Mouse (Mus musculus) spleen, embryonic (tissue): ENCODE results near the gene Mepe.

ENCODE experiments used
- CTCF ChIA-PET: fragments of 350-600 bp; sonication (Branson Sonifier 250); formaldehyde crosslinking; loops from one replicate; lab custom pipeline; 2022; lab: Charles Lee

The Mepe gene

GRCm38 (mm10) chr5:104351874-104352273 is 26.7 kb downstream of the Mepe start:
- CTCF ChIA-PET, result no interaction called here

GRCm38 (mm10) chr5:104357575-104357974 is 32.4 kb downstream of the Mepe start:
- CTCF ChIA-PET, result no interaction called here

- CTCF ChIA-PET, result interaction anchor here (0.9 kb wide), 1 partner anchor 14 kb away, joined by 3 read pairs; no protein-coding TSS in a partner anchor
These were observed 33.5 kb downstream of the Mepe start for GRCm38 (mm10) chr5:104358592-104358991.

- CTCF ChIA-PET, result interaction anchor here (0.9 kb wide), 1 partner anchor 15 kb away, joined by 3 read pairs; no protein-coding TSS in a partner anchor
These were observed 34.1 kb downstream of the Mepe start for GRCm38 (mm10) chr5:104359257-104359656.

GRCm38 (mm10) chr5:104370580-104370979 is 45.5 kb downstream of the Mepe start:
- CTCF ChIA-PET, result no interaction called here

GRCm38 (mm10) chr5:104371284-104371683 is 46.2 kb downstream of the Mepe start:
- CTCF ChIA-PET, result no interaction called here

- CTCF ChIA-PET, result no interaction called here
These were observed 48.6 kb downstream of the Mepe start for GRCm38 (mm10) chr5:104373648-104374307.

- CTCF ChIA-PET, result no interaction called here
These were observed 49.2 kb downstream of the Mepe start for GRCm38 (mm10) chr5:104374308-104374660.

- CTCF ChIA-PET, result no interaction called here
These were observed 50.0 kb downstream of the Mepe start for GRCm38 (mm10) chr5:104375132-104375531.

GRCm38 (mm10) chr5:104376890-104377289 is 51.8 kb downstream of the Mepe start:
- CTCF ChIA-PET, result no interaction called here

- CTCF ChIA-PET, result no interaction called here
These were observed 55.4 kb downstream of the Mepe start for GRCm38 (mm10) chr5:104380574-104380973.

GRCm38 (mm10) chr5:104381671-104382070 is 56.5 kb downstream of the Mepe start:
- CTCF ChIA-PET, result no interaction called here

- CTCF ChIA-PET, result no interaction called here
These were observed 59.4 kb downstream of the Mepe start for GRCm38 (mm10) chr5:104384540-104384939.

- CTCF ChIA-PET, result no interaction called here
These were observed 60.4 kb downstream of the Mepe start for GRCm38 (mm10) chr5:104385521-104385920.

GRCm38 (mm10) chr5:104386908-104387307 is 61.8 kb downstream of the Mepe start:
- CTCF ChIA-PET, result no interaction called here
